In the genomic region with DNA sequence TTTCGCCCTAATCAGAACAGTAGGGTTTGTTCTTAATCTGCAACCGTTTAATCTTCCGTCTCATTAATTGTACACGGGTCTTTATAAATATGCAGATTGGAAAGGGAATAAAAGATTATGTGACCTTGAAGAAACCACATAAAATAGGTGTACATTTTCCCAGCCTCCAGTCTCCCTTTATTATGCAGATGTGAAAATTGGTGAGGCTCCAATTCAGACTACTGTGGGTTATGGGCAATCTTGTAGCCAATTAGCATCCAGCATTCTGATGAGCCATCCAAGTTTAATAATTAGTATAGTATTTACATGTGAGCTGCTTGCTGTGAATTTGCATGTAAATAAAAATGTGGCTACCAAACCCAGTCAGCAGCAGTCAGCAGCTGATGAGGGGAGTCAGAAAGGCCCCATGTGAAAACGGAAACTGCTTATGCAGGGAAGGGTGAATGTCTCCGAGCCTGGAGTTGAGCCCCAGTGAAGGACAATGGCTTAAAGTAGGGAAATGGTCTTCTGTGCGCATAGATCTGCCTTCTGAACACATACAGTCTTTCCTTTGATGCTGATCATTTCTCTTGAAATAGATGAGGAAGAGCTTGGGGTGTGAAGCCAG, we compare ENCODE assay signal across 18 mouse cellular contexts.
DNase-seq lines count a peak whose midpoint lies in the region; ATAC-seq lines count a peak whose summit lies in the region.
"Had no signal": no experiment of that assay in that cellular context is flagged by ENCODE, and none has a peak within 500 bp of the region (broad histone marks: within the 10 kb centered on the region; RNA-seq: fewer than 3 reads in every experiment).

No protein-coding gene starts in this region.

- intact Hi-C loops in heart, postnatal 36 days (cut with DNase I), result loop anchor here (5.0 kb wide), 1 partner anchor 48 kb away; no protein-coding TSS in a partner anchor

- WGBS in neural tube, embryonic 11.5 days, result 69% methylated on average over 7 of the region's 7 CpGs
- 8% methylated on average over 7 of the region's 7 CpGs for WGBS in forebrain, embryonic 16.5 days
- 25% methylated on average over 7 of the region's 7 CpGs for WGBS in midbrain, embryonic 15.5 days

- H3K9me3 ChIP-seq in neural tube, embryonic 11.5 days (ENCODE audit: control insufficient read depth, low read length), result no peaks in the 10 kb centered on the region
- no peaks in the 10 kb centered on the region for H3K9me3 ChIP-seq in forebrain, embryonic 16.5 days (ENCODE audit: control insufficient read depth, low read length)
- H3K9me3 ChIP-seq in midbrain, embryonic 15.5 days, result no peaks in the 10 kb centered on the region
- H3K9me3 ChIP-seq: embryonic facial prominence, embryonic 15.5 days; heart, embryonic 15.5 days; stomach, embryonic 15.5 days had no signal

- no peaks in the 10 kb centered on the region for H3K36me3 ChIP-seq in neural tube, embryonic 11.5 days (ENCODE audit: control insufficient read depth, insufficient read depth, low read length)
- no peaks in the 10 kb centered on the region for H3K36me3 ChIP-seq in forebrain, embryonic 16.5 days (ENCODE audit: control insufficient read depth, insufficient read depth)
- H3K36me3 ChIP-seq in midbrain, embryonic 15.5 days (replicated peaks), result no peaks in the 10 kb centered on the region
- H3K36me3 ChIP-seq: embryonic facial prominence, embryonic 15.5 days; heart, embryonic 15.5 days; stomach, embryonic 15.5 days had no signal

- 0 out of 2 replicates have a peak overlapping the region, but pooled peaks have one; percentile 14 for H3K27ac ChIP-seq in neural tube, embryonic 11.5 days (ENCODE audit: low read depth, low read length)
- peak overlapping the region; percentile 79 for H3K27ac ChIP-seq in forebrain, embryonic 16.5 days (ENCODE audit: low read length)
- 0 out of 2 replicates have a peak overlapping the region, but pooled peaks have one; percentile 28 for H3K27ac ChIP-seq in midbrain, embryonic 15.5 days
- H3K27ac ChIP-seq: embryonic facial prominence, embryonic 15.5 days; heart, embryonic 15.5 days; macrophage; stomach, embryonic 15.5 days had no signal

- DNase-seq in neural tube, embryonic 11.5 days (ENCODE audit: low spot score), result no peak
- no peak for DNase-seq in neural tube, embryonic 10.5 days (ENCODE audit: extremely low spot score, low spot score)
- DNase-seq in left cerebral cortex, adult 9 months (ENCODE audit: low spot score in 2 of 2), result no peak
- DNase-seq in heart, postnatal 36 days, result no peak
- no peak for DNase-seq in cerebellum, adult 9-10 months
- DNase-seq: adrenal gland, postnatal 36 days; embryo, embryonic 11 days; heart, adult 11 months; kidney, adult 8-10 months; lung, adult 2 months; thymus, adult 2 months had no signal

- H3K27me3 ChIP-seq in neural tube, embryonic 11.5 days (ENCODE audit: control insufficient read depth, insufficient read depth, low read length), result no peaks in the 10 kb centered on the region
- no peaks in the 10 kb centered on the region for H3K27me3 ChIP-seq in forebrain, embryonic 16.5 days (replicated peaks; ENCODE audit: control insufficient read depth, insufficient read depth, low read length)
- no peaks in the 10 kb centered on the region; the same call in 1 of the 2 replicates for H3K27me3 ChIP-seq in midbrain, embryonic 15.5 days (replicated peaks)
- H3K27me3 ChIP-seq: embryonic facial prominence, embryonic 15.5 days; heart, embryonic 15.5 days; stomach, embryonic 15.5 days had no signal

- H3K9ac ChIP-seq in neural tube, embryonic 11.5 days (ENCODE audit: low read length), result no peak overlapping the region
- H3K9ac ChIP-seq in forebrain, embryonic 16.5 days (replicated peaks; ENCODE audit: low read depth, low read length), result no peak overlapping the region
- H3K9ac ChIP-seq in midbrain, embryonic 15.5 days, result no peak overlapping the region
- H3K9ac ChIP-seq: embryonic facial prominence, embryonic 15.5 days; heart, embryonic 15.5 days; stomach, embryonic 15.5 days had no signal

- H3K4me2 ChIP-seq in neural tube, embryonic 11.5 days (ENCODE audit: low read depth), result no peak overlapping the region
- peak overlapping the region; percentile 27; the same call in 1 of the 2 replicates for H3K4me2 ChIP-seq in forebrain, embryonic 16.5 days (ENCODE audit: low read length)
- no peak overlapping the region for H3K4me2 ChIP-seq in midbrain, embryonic 15.5 days
- H3K4me2 ChIP-seq: embryonic facial prominence, embryonic 15.5 days; heart, embryonic 15.5 days; liver, embryonic 11.5 days; stomach, embryonic 15.5 days had no signal

- ATAC-seq in neural tube, embryonic 11.5 days (ENCODE audit: insufficient read depth, low FRiP score, low TSS enrichment), result 0 out of 2 replicates have a peak, but pooled peaks have one; percentile 35
- ATAC-seq in forebrain, embryonic 16.5 days, result peak; percentile 92
- peak; percentile 75; the same call in 1 of the 2 replicates for ATAC-seq in midbrain, embryonic 15.5 days (replicated peaks)

- peaks cover 4% of the 10 kb centered on the region; the same call in 1 of the 2 replicates for H3K4me1 ChIP-seq in neural tube, embryonic 11.5 days (ENCODE audit: control insufficient read depth, insufficient read depth, low read length)
- peaks cover 16% of the 10 kb centered on the region for H3K4me1 ChIP-seq in forebrain, embryonic 16.5 days (replicated peaks; ENCODE audit: control insufficient read depth, insufficient read depth, low read length)
- peaks cover 14% of the 10 kb centered on the region for H3K4me1 ChIP-seq in midbrain, embryonic 15.5 days
- H3K4me1 ChIP-seq: stomach, embryonic 15.5 days had no signal

- no peak overlapping the region for H3K4me3 ChIP-seq in neural tube, embryonic 11.5 days (ENCODE audit: low read depth, low read length)
- H3K4me3 ChIP-seq in forebrain, embryonic 16.5 days (replicated peaks; ENCODE audit: low read length), result no peak overlapping the region
- no peak overlapping the region for H3K4me3 ChIP-seq in midbrain, embryonic 15.5 days
- H3K4me3 ChIP-seq: embryonic facial prominence, embryonic 15.5 days; heart, embryonic 15.5 days; stomach, embryonic 15.5 days had no signal

Comparison
In these comparisons a context has a peak if more than half of its experiments do, and no peak if none do; other contexts are left out.
1. ATAC-seq: peak in every context shown above with its lines; median percentile 92 in forebrain, embryonic 16.5 days; 75 in midbrain, embryonic 15.5 days; 35 in neural tube, embryonic 11.5 days.
2. H3K27ac ChIP-seq: peak in every context shown above with its lines; median percentile 79 in forebrain, embryonic 16.5 days; 28 in midbrain, embryonic 15.5 days; 14 in neural tube, embryonic 11.5 days.